Mouse (Mus musculus) MEL (cell line): ENCODE data around the gene Cyp2j12. TPM values are rescaled to one million over a fixed set of nuclear protein-coding genes. Genes with fewer than 3 reads are reported as not detected.
"Not testable (repeated sequence)": the region's sequence is repeated elsewhere in the genome, so short reads cannot be mapped to it uniquely, and the experiment has no call there.

Experiments
- DNase-seq: peaks from one replicate; pipeline ENCODE4 v3.0.0; 2011; ENCODE audit warnings: low read depth, low spot score
- H3K27ac ChIP-seq: 2 replicates; pipeline ENCODE4 v1.5.1; 2012; ENCODE audit warnings: low read depth, mild to moderate bottlenecking, control low read depth, low read length, moderate library complexity; ENCODE audit not compliant: control insufficient read depth
- H3K27me3 ChIP-seq, 2 experiments: fragments of 150-350 bp in 1 of 2; sonication (generic) in 1 of 2; 2 replicates each; pipeline ENCODE4 v1.6.1; 2012; ENCODE audit warnings: low read length in 2 of 2, mild to moderate bottlenecking in 2 of 2, improper control_type of control experiment in 1 of 2, moderate library complexity in 1 of 2; ENCODE audit not compliant: insufficient read depth in 2 of 2, control insufficient read depth in 1 of 2
- H3K36me3 ChIP-seq, 2 experiments: 2 replicates each; pipeline ENCODE4 v1.6.1; 2012 to 2014; ENCODE audit warnings: low read length in 2 of 2, improper control_type of control experiment in 1 of 2, inconsistent platforms in 1 of 2, mild to moderate bottlenecking in 1 of 2; ENCODE audit not compliant: insufficient read depth in 2 of 2, control insufficient read depth in 1 of 2
- H3K4me1 ChIP-seq, 2 experiments: fragments of 150-350 bp in 1 of 2; sonication (generic) in 1 of 2; 2 replicates each; pipeline ENCODE4 v1.6.1; 2012; ENCODE audit warnings: low read length in 2 of 2, improper control_type of control experiment in 1 of 2, mild to moderate bottlenecking in 1 of 2; ENCODE audit not compliant: insufficient read depth in 2 of 2, control insufficient read depth in 1 of 2
- H3K4me3 ChIP-seq, 2 experiments: fragments of 150-350 bp in 1 of 2; sonication (generic) in 1 of 2; 2 replicates each; pipeline ENCODE4 v1.5.1; 2012; ENCODE audit warnings: low read depth in 2 of 2, low read length in 2 of 2, mild to moderate bottlenecking in 2 of 2, moderate library complexity in 2 of 2, control low read depth in 1 of 2, improper control_type of control experiment in 1 of 2; ENCODE audit not compliant: control insufficient read depth in 1 of 2, insufficient read depth in 1 of 2
- H3K79me2 ChIP-seq: 2 replicates; pipeline ENCODE4 v1.6.1; 2012; ENCODE audit warnings: mild to moderate bottlenecking, low read length, moderate library complexity; ENCODE audit not compliant: control insufficient read depth, poor library complexity, insufficient read depth
- H3K9ac ChIP-seq: 2 replicates; pipeline ENCODE4 v1.6.1; 2012; ENCODE audit warnings: low read depth, mild to moderate bottlenecking, control low read depth, low read length, moderate library complexity; ENCODE audit not compliant: control insufficient read depth, poor library complexity, severe bottlenecking
- H3K9me3 ChIP-seq: fragments of 150-350 bp; sonication (generic); replicated peaks from 2 replicates; pipeline ENCODE4 v1.6.1; 2012; ENCODE audit warnings: mild to moderate bottlenecking, low read length, improper control_type of control experiment, moderate library complexity; ENCODE audit not compliant: insufficient read depth
- CHD1 ChIP-seq: IDR thresholded peaks from 2 replicates; pipeline ENCODE4 v1.6.1; 2012; ENCODE audit warnings: low read depth, mild to moderate bottlenecking, inconsistent platforms, low read length, improper control_type of control experiment
- CTCF ChIP-seq, 3 experiments: IDR thresholded peaks in 2 of 3; conservative IDR thresholded peaks in 1 of 3; 2 replicates each; pipeline ENCODE4 v1.5.1; 2011 to 2012; ENCODE audit warnings: low read length in 3 of 3, low read depth in 2 of 3, mild to moderate bottlenecking in 2 of 3, improper control_type of control experiment in 1 of 3, inconsistent platforms in 1 of 3, mixed read lengths in 1 of 3, moderate library complexity in 1 of 3; ENCODE audit not compliant: control insufficient read depth in 1 of 3, insufficient read depth in 1 of 3, poor library complexity in 1 of 3, severe bottlenecking in 1 of 3
- ETS1 ChIP-seq: IDR thresholded peaks from 2 replicates; pipeline ENCODE4 v1.6.1; 2012; ENCODE audit warnings: low read depth, mild to moderate bottlenecking, inconsistent platforms, low read length, improper control_type of control experiment, moderate library complexity
- GABPA ChIP-seq: IDR thresholded peaks from 2 replicates; pipeline ENCODE4 v1.6.1; 2012; ENCODE audit warnings: low read depth, mild to moderate bottlenecking, inconsistent platforms, low read length, improper control_type of control experiment, moderate library complexity
- GATA1 ChIP-seq: IDR thresholded peaks from 2 replicates; pipeline ENCODE4 v1.6.1; 2011; ENCODE audit warnings: low read depth, low read length, improper control_type of control experiment
- HCFC1 ChIP-seq: IDR thresholded peaks from 2 replicates; pipeline ENCODE4 v1.6.1; 2012; ENCODE audit warnings: low read depth, mild to moderate bottlenecking, inconsistent platforms, low read length, improper control_type of control experiment, moderate library complexity
- JUND ChIP-seq: IDR thresholded peaks from 2 replicates; pipeline ENCODE4 v1.6.1; 2011; ENCODE audit warnings: low read depth, mild to moderate bottlenecking, improper control_type of control experiment, low read length
- KAT2A ChIP-seq: conservative IDR thresholded peaks from 2 replicates; pipeline ENCODE4 v1.6.1; 2012; ENCODE audit warnings: low read depth, low read length, improper control_type of control experiment, inconsistent platforms
- MAX ChIP-seq: IDR thresholded peaks from 2 replicates; pipeline ENCODE4 v1.6.1; 2011; ENCODE audit warnings: low read length, improper control_type of control experiment
- MYC ChIP-seq: IDR thresholded peaks from 2 replicates; pipeline ENCODE4 v1.6.1; 2011; ENCODE audit warnings: low read depth, mild to moderate bottlenecking, low read length, improper control_type of control experiment, moderate library complexity
- POLR2A ChIP-seq, 2 experiments: IDR thresholded peaks; 2 replicates each; pipeline ENCODE4 v1.6.1; 2011 to 2012; ENCODE audit warnings: low read length in 2 of 2, mild to moderate bottlenecking in 2 of 2, control low read depth in 1 of 2, improper control_type of control experiment in 1 of 2, low read depth in 1 of 2, moderate library complexity in 1 of 2; ENCODE audit not compliant: control insufficient read depth in 1 of 2, insufficient read depth in 1 of 2, poor library complexity in 1 of 2
- SMC3 ChIP-seq: IDR thresholded peaks from 2 replicates; pipeline ENCODE4 v1.6.1; 2011; ENCODE audit warnings: low read depth, low read length, improper control_type of control experiment
- TAL1 ChIP-seq: IDR thresholded peaks from 2 replicates; pipeline ENCODE4 v1.6.1; 2012; ENCODE audit warnings: mild to moderate bottlenecking, inconsistent platforms, low read length, moderate library complexity, mixed read lengths
- TBP ChIP-seq: IDR thresholded peaks from 2 replicates; pipeline ENCODE4 v1.8.0; 2011; ENCODE audit warnings: low read depth, low read length, improper control_type of control experiment
- TCF12 ChIP-seq: IDR thresholded peaks from 2 replicates; pipeline ENCODE4 v1.6.1; 2014; ENCODE audit warnings: low read depth, mild to moderate bottlenecking, inconsistent platforms, low read length, improper control_type of control experiment, moderate library complexity
- UBTF ChIP-seq: IDR thresholded peaks from 2 replicates; pipeline ENCODE4 v1.6.1; 2012; ENCODE audit warnings: low read depth, mild to moderate bottlenecking, inconsistent platforms, low read length, improper control_type of control experiment, moderate library complexity, borderline replicate concordance; ENCODE audit not compliant: insufficient read depth
- ZKSCAN1 ChIP-seq: IDR thresholded peaks from 2 replicates; pipeline ENCODE4 v1.6.1; 2012; ENCODE audit warnings: low read depth, mild to moderate bottlenecking, inconsistent platforms, low read length, improper control_type of control experiment, moderate library complexity
- ZNF384 ChIP-seq: IDR thresholded peaks from 2 replicates; pipeline ENCODE4 v1.6.1; 2012; ENCODE audit warnings: low read depth, mild to moderate bottlenecking, inconsistent platforms, low read length, improper control_type of control experiment
- polyA plus RNA-seq, 2 experiments: library from polyadenylated mRNA; stranded (reverse) in 1 of 2; unstranded in 1 of 2; fragments of >175 nt in 1 of 2; fragments of >200 nt in 1 of 2; gene quantifications; 2 replicates each; pipeline versions ENCODE4 v1.2.1 to v1.2.4; 2012; ENCODE audit warnings: low replicate concordance in 2 of 2, low read depth in 1 of 2; ENCODE audit not compliant: insufficient read length in 2 of 2, insufficient read depth in 1 of 2, missing spikeins in 1 of 2
- total RNA-seq: library from RNA; depleted of rRNA; stranded (reverse); fragments of 300-350 nt; gene quantifications from 2 replicates; pipeline ENCODE4 v1.2.3, GENCODE M21; 2012

Gene Cyp2j12
- total and polyA plus RNA-seq, 3 experiments: not detected

DNA sequence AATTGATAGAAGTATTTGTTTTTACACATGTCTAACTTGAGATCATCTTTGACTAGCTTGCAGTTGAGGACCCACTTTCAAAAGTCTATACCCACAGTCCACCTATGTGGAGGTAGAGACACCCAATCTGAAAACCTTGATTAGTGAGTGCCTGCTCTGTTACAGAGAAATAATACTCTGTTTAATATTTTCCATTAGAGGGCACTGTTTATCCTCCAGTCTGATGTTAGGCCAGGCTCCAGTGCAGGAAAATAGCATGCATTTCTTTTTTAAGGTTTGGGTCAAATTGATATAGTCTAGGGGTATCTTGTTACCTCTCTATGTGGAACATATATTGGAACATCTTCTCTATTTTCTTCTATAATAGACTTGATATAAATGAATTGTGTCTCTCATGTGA, 49.1 kb downstream of the Cyp2j12 start:
- DNase-seq: no peak
- Histone ChIP-seq H3K27ac (no peak overlapping the region), H3K9me3 (no peaks in the 10 kb centered on the region), H3K9ac (no peak overlapping the region), H3K4me3 (no peak overlapping the region), H3K4me1 (no peaks in the 10 kb centered on the region), H3K79me2 (no peaks in the 10 kb centered on the region), H3K36me3 (no peaks in the 10 kb centered on the region), H3K27me3 (no peaks in the 10 kb centered on the region)
- no peak for TF ChIP-seq GABPA

DNA sequence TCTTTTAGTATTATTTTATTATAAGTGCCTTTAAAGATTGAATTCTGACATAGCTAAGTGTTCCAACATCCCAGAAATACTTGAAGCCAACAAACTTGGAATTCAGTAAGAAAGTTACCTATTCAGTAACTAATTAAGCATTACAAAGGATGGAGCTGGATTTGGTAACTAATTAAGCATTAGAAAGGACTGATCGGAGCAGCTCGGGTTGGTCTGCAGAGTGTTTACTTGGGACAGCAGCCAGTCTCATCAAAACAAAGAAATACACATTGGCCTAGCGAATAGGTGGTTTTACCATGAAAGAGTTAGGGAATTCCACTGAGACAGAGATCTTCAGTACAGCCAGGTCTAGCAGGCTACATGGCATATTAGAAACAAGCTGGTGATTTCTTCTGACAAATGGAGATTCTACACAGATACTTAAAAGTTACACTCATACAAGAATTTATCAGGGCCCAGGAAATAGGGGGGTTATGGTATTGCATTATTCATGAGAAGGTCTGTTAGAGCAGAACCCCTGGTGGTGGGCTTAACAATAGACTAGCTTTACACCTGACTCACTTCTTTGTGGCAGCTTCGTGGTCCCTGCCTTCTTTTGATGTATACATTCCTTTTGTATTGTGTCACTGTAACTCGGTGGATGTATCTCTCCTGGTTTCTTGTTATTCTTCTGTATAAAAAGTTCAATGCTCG, 51.5 kb downstream of the Cyp2j12 start:
- not testable (repeated sequence) for DNase-seq, H3K27ac ChIP-seq

DNA sequence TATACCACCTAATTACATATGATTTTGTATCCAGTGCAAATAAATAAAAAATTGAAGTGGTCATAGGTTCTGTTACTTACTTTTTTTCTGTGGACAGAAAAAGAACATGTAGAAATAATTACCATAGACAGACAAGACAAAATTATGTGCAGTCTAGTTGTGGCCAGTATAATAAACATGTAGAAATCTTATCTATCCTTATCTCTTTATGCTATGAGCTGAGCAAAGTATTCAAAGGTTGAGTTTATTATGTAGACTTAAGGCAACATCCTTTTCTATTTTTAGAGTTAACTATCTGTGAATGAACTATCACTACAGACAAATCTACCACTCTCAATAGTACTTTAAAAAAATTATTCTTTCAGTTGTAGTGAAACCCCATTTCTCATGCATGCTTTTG, 62.6 kb downstream of the Cyp2j12 start:
- TF ChIP-seq HCFC1: no peak
- TF ChIP-seq ETS1: no peak
- TF ChIP-seq TAL1: no peak
- TF ChIP-seq, all 39 proteins: peak for 0
- Histone ChIP-seq H3K9me3 (no peaks in the 10 kb centered on the region), H3K79me2 (no peaks in the 10 kb centered on the region), H3K27ac (no peak overlapping the region), H3K27me3 (no peaks in the 10 kb centered on the region), H3K4me1 (no peaks in the 10 kb centered on the region), H3K36me3 (no peaks in the 10 kb centered on the region), H3K4me3 (no peak overlapping the region), H3K9ac (no peak overlapping the region)
- no peak for DNase-seq

More for the DNA sequence above, 51.5 kb downstream of the Cyp2j12 start:
- not testable (repeated sequence) for H3K79me2 ChIP-seq, H3K36me3 ChIP-seq, H3K4me1 ChIP-seq, H3K27me3 ChIP-seq, H3K4me3 ChIP-seq, H3K9ac ChIP-seq, H3K9me3 ChIP-seq

DNA sequence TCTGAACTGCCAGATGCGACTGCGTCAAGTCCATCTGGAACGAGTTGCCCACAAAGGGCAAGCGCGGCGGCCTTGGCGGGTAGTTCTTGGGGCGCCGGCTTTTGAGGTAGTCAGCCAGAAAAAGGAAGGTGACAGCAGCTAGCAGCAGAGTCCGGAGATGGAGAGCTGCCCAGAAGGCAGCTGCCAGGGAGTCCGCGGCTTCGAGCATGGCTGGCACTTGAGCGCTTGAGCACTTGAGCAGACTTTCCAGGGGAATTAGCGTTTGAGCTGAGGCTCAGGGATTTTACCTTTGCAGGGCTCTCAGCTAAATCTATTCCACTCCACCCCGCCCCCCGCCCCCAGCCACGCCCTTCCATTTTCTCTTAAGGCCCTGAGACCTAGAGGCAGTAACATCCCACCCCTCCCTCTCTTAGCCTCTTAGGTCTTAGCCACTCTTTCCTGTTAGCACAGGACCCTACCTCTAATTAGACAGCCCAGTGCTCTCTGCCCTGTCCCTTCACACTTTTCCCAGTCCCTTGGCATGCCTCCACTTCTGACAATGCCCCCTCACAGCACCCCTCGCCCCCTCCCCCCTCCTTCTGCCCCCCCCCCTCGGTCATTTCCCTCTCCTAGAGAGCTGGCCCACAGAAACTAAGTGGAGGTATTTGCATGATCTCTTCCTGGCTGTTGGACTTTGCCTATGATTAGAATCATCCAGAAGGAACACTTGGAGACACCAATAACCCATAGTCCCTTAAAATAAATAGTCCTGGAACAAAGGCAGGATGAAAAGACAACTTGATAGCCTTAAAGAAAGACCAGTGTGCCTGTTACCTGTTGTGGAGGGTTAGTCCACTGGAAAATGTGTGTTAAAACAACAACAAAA, 63.5 kb downstream of the Cyp2j12 start, which contains the start of gene Cyp2j13:
TSS of gene Cyp2j13 (minus strand) at position 286 of the 865 bp plus-strand sequence.
- DNase-seq: no peak
- Histone ChIP-seq H3K36me3 (no peaks in the 10 kb centered on the region), H3K9me3 (no peaks in the 10 kb centered on the region), H3K4me3 (no peak within 1 kb of the TSS), H3K79me2 (no peaks in the 10 kb centered on the region), H3K27me3 (no peaks in the 10 kb centered on the region), H3K9ac (no peak within 1 kb of the TSS), H3K4me1 (no peaks in the 10 kb centered on the region), H3K27ac (no peak within 1 kb of the TSS)
- TF ChIP-seq POLR2A (IDR thresholded peaks at IDR 0.05; ENCODE audit: control insufficient read depth in 1 of 2, insufficient read depth in 1 of 2, low read depth in 1 of 2, low read length in 2 of 2, poor library complexity in 1 of 2) (no peak), TBP (no peak), MAX (no peak), UBTF (no peak), CHD1 (no peak), MYC (no peak), ZKSCAN1 (no peak), ZNF384 (no peak), KAT2A (no peak), GATA1 (no peak), JUND (no peak), TCF12 (no peak), CTCF (IDR thresholded peaks at IDR 0.05 in 2 of 3, conservative IDR thresholded peaks at IDR 0.05 in 1 of 3; ENCODE audit: control insufficient read depth in 1 of 3, insufficient read depth in 1 of 3, low read depth in 2 of 3, low read length in 3 of 3, poor library complexity in 1 of 3, severe bottlenecking in 1 of 3) (no peak), SMC3 (no peak)
